Mouse (Mus musculus) heart, adult 11 months (tissue): Measurements from ENCODE around the gene Taf12.

Source experiments
- DNase-seq: peaks from one replicate; pipeline ENCODE4 v3.0.0; 2022

Taf12 gene

GRCm38 (mm10) chr4:132315711-132316110 is 41.5 kb downstream of the Taf12 start:
- DNase-seq, result no peak

DNA sequence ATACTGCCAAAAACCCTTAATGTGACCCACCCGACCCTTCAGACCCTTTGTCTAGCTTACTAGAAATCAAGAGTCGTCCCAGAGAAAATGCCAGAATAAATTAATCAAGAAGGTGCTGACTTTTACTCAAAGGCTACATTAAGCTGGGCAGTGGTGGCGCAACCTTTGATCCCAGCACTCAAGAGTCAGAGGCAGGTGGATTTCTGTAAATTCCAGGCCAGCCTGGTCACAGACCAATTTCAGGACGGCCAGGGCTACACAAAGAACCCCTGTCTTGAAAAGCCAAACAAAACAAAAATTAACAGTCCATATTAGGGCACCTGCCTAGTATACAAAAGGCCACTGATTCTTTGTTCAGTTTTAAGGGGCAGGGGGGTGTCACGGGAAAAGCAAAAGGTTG is 52.3 kb downstream of the Taf12 start:
- DNase-seq, result peak; percentile 71

DNA sequence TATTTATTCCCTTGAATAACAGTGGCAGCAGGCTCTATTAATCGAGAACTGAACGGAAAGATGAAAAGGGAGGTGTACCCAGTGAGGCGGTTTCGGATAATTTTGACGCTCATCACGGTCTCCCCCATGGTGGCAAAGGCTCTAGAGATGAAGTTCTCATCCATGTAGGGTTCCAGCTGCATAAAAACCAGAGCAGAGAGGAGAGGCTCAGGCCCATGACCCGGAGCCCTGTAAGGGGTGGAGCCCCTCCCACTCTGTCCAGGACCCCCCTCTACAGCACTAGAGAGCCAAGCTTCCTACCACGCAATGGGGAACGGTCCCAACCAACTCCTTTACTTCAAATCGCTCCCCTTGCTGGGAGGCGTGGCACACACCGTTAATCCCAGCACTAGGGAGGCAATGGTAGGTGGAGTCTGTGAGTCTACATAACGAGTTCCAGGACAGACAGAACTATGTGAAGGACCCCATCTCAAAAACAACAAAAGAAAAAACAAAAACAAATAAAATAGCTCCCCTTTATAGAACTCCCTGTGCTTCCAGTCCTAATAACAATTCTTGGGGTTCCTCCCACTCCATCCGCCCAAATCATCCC is 54.3 kb downstream of the Taf12 start:
- peak; percentile 89 for DNase-seq

DNA sequence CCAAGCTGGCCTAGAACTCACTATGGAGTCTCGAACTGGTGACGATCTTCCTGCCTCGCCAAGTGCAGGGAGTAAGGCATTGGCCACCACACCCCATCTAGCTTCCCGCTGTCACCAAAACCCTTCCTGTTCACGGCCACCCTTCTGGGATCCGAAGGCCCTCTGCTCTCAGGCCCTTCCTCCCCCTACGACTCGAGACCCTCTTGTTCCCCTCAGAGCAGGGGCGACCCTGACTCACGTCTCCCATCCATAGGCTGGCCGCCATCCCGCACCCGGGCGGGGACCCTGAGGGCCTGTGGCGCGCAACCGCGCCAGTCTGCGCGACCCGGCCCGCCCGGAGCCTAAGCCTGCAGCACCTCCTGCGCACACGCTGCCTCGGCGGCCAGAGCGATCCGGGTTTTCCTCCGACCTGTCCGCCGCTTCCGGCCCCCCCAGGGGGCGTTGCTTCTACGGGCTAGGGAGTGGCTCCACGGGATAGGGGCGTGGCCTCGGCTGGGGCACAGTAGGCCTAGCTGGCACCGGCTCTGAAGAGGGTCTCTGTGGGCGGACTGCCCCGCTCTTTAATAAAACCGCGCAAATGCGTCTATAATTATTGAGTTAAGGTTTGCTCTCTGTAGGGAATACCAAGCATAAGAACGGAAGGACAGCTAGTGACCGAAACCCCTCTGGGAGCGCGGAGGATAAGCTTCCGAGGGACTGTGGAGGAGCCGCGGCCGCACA is 55.1 kb downstream of the Taf12 start, which contains the start of gene Trnau1ap:
Gene Trnau1ap (minus strand): TSS at position 424 of the 720 bp plus-strand sequence.
- DNase-seq, result peak; percentile 99

GRCm38 (mm10) chr4:132329835-132330354 is 55.7 kb downstream of the Taf12 start:
- no peak for DNase-seq

DNA sequence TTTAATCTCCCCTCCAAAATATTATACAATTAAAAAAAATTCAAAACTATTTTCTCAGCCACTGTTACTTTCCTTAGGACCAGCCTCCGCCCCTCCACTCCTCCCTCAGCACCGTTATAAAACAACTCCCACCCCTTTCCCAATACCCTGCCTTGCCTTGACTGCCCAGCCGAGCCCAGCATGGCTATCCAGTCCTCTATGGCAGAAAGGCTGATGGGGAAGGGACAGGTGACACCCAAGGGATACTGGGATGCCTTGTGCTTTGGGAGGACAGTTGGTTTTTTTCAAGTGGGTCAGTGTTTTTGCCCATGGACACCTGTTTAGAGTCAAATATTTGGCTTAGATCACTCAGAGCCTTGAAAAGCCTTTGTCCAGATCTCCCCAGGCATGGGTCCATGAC is 57.8 kb downstream of the Taf12 start:
- peak; percentile 78 for DNase-seq

GRCm38 (mm10) chr4:132332880-132333279 is 58.7 kb downstream of the Taf12 start:
- peak; percentile 81 for DNase-seq

GRCm38 (mm10) chr4:132338943-132339342 is 64.8 kb downstream of the Taf12 start:
- peak; percentile 97 for DNase-seq

- no peak for DNase-seq
Measured at GRCm38 (mm10) chr4:132341451-132341850, 67.3 kb downstream of the Taf12 start.

DNA sequence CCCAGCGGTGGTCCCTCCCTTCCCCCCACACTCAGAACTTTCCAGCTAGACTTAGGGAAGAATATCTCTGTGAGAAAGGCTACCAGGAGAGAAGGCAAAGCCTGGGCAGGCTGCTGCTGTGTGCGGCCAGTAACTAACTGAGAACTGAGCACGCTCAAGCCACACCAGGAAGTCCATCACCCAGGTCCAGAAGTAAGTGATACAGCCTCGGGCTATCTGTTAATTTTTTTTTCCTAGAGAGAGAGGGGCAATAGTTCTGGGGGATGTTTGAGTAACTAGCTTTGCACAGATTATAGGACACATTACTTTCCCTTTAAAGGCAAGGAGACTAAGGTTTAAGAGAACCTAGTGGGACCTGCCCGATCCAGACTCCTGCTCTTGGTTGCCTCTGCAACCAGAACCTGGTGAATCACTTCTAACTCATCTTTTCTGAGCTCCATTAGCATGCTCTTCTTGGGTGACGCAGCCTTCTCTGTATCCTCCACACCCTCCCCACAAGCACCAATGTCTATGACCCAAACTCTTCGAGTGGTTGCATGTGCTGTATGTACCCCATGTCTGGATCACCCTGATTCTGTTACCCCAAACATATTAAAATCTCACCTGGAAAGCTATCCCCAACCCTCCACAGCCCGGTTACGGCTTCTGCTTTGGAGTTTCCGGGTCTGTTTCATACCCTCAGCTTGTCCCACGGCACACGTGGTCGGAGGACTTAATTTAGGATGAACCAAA is 70.4 kb downstream of the Taf12 start:
- no peak for DNase-seq
